Mouse (Mus musculus) forebrain, embryonic 14.5 days (tissue): ENCODE data around the gene 4933421I07Rik. TPM values are rescaled to one million over a fixed set of nuclear protein-coding genes. Genes with fewer than 3 reads are reported as not detected.

Experiments
- polyA plus RNA-seq: library from polyadenylated mRNA; unstranded; fragments of >200 nt; fragmentation: Nextera tagmentation; extraction: Ambion mirVana; gene quantifications from 2 replicates; pipeline ENCODE4 v1.2.1, GENCODE M21; 2014

4933421I07Rik gene
- polyA plus RNA-seq, 1 experiment from 2014 or later = not detected

Other genes with a start within 250 kb of the 4933421I07Rik start
- not detected in 2 replicates for gene Vmn2r61, start 188.1 kb downstream of the 4933421I07Rik start, polyA plus RNA-seq
- gene Zfp141, start 57.6 kb upstream of the 4933421I07Rik start, polyA plus RNA-seq = 11.4 and 14.9 TPM in 2 replicates
- gene Gm21028, start 130.5 kb upstream of the 4933421I07Rik start, polyA plus RNA-seq = not detected in 2 replicates
- 1.3 and 2.9 TPM in 2 replicates for gene Zfp977, start 144.4 kb upstream of the 4933421I07Rik start, polyA plus RNA-seq
- 1.9 and 2.4 TPM in 2 replicates for gene Zfp976, start 194.5 kb upstream of the 4933421I07Rik start, polyA plus RNA-seq
- 4.6 and 6.5 TPM in 2 replicates for gene Zfp975, start 244.6 kb upstream of the 4933421I07Rik start, polyA plus RNA-seq